Mouse (Mus musculus) heart, embryonic 14.5 days (tissue): ENCODE results near the gene Rere. TPM values are rescaled to one million over a fixed set of nuclear protein-coding genes. Genes with fewer than 3 reads are reported as not detected.

Experiments used
- ATAC-seq: fragments of 200-750 bp; cut with Nextera tagmentation; 2 replicates; pipeline ENCODE4 v1.8.0; 2017; ENCODE audit warnings: low read depth, moderate TSS enrichment; ENCODE audit not compliant: insufficient number of reproducible peaks, insufficient read depth, low FRiP score
- H3K27ac ChIP-seq, 2 experiments: fragments of 200-500 bp in 1 of 2; fragments of 300-500 bp in 1 of 2; sonication (generic) in 1 of 2; replicated peaks in 1 of 2; 2 replicates each; pipeline ENCODE4 v1.5.1; 2012 to 2014; ENCODE audit warnings: low read depth in 2 of 2, low read length in 2 of 2, control low read depth in 1 of 2, mild to moderate bottlenecking in 1 of 2, mixed read lengths in 1 of 2; ENCODE audit not compliant: control insufficient read depth in 1 of 2, insufficient read depth in 1 of 2
- H3K27me3 ChIP-seq: fragments of 300-500 bp; sonication (generic); 2 replicates; pipeline ENCODE4 v1.6.1; 2014; ENCODE audit warnings: mild to moderate bottlenecking, low read length, control low read depth; ENCODE audit not compliant: control insufficient read depth, insufficient read depth
- H3K36me3 ChIP-seq: fragments of 300-500 bp; sonication (generic); 2 replicates; pipeline ENCODE4 v1.6.1; 2014; ENCODE audit warnings: mild to moderate bottlenecking, control low read depth, low read length, mixed read lengths; ENCODE audit not compliant: control insufficient read depth, insufficient read depth
- H3K4me1 ChIP-seq, 2 experiments: fragments of 200-500 bp in 1 of 2; fragments of 300-500 bp in 1 of 2; sonication (generic) in 1 of 2; 2 replicates each; pipeline ENCODE4 v1.6.1; 2012 to 2014; ENCODE audit warnings: low read length in 2 of 2, control low read depth in 1 of 2, mixed read lengths in 1 of 2; ENCODE audit not compliant: control insufficient read depth in 2 of 2, insufficient read depth in 2 of 2
- H3K4me2 ChIP-seq: fragments of 300-500 bp; sonication (generic); 2 replicates; pipeline ENCODE4 v1.6.1; 2014; ENCODE audit warnings: mild to moderate bottlenecking, low read length
- H3K4me3 ChIP-seq, 2 experiments: fragments of 200-500 bp in 1 of 2; fragments of 300-500 bp in 1 of 2; sonication (generic) in 1 of 2; 2 replicates each; pipeline ENCODE4 v1.5.1; 2012 to 2014; ENCODE audit warnings: low read length in 2 of 2, mild to moderate bottlenecking in 2 of 2, control low read depth in 1 of 2, low read depth in 1 of 2, moderate library complexity in 1 of 2; ENCODE audit not compliant: control insufficient read depth in 1 of 2, insufficient read depth in 1 of 2
- H3K9ac ChIP-seq: fragments of 300-500 bp; sonication (generic); 2 replicates; pipeline ENCODE4 v1.6.1; 2014; ENCODE audit warnings: mild to moderate bottlenecking, low read length
- H3K9me3 ChIP-seq: fragments of 300-500 bp; sonication (generic); 2 replicates; pipeline ENCODE4 v1.6.1; 2016; ENCODE audit warnings: low read length, control low read depth; ENCODE audit not compliant: control insufficient read depth
- WGBS: fragments of 180-500 bp; shearing (Covaris S2); extraction: QIAGEN DNeasy Blood & Tissue Kit; methylation state at CpG from one replicate; pipeline ENCODE4 v1.1.7; 2014; 5-methylcytosine and 5-hydroxymethylcytosine counted together
- polyA plus RNA-seq: library from polyadenylated mRNA; unstranded; fragments of >200 nt; fragmentation: Nextera tagmentation; extraction: Ambion mirVana; gene quantifications from 2 replicates; pipeline ENCODE4 v1.2.1, GENCODE M21; 2014

Gene Rere
- polyA plus RNA-seq, 1 experiment from 2014 or later: 28.5 TPM

- H3K36me3 ChIP-seq: peaks cover 10% of the 10 kb centered on the region
- no peak overlapping the region for H3K4me2 ChIP-seq
- no peak overlapping the region for H3K4me3 ChIP-seq
- ATAC-seq: no peak
- H3K27me3 ChIP-seq: no peaks in the 10 kb centered on the region
- no peaks in the 10 kb centered on the region for H3K9me3 ChIP-seq
- 0 out of 4 replicates have a peak overlapping the region, but pooled peaks of 1 of the 2 experiments have one; percentile 0 for H3K27ac ChIP-seq
- 0 out of 4 replicates have a peak, but pooled peaks cover 0 to 3% of the 10 kb centered on the region in 2 experiments for H3K4me1 ChIP-seq
- H3K9ac ChIP-seq: no peak overlapping the region
- 42% methylated on average over 2 of the region's 2 CpGs for WGBS
Observed at GRCm38 (mm10) chr4:150516201-150516600, 234.8 kb downstream of the Rere start.

DNA sequence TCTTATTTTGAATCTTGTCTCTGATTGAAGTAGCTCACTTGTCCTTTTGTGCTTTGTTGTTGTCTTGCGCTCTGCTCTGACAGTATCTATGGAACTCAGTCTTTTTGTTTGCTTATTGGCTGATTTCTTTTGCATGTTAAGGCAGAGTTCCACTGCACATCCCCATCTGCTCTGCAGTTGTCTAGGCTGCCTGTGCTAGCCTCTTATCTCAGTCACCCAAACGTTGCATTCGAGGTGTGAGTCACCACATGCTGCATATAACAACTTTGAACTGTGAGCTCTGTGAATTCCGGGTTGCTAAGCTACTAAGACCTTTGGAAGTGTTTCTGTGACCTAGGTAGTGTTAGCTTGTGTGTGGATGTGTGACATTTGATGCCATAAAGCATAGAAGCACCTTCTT is 235.9 kb downstream of the Rere start:
- H3K9ac ChIP-seq: no peak overlapping the region
- no peak overlapping the region for H3K4me2 ChIP-seq
- peak overlapping the region in 1 of 2 experiments; percentile 2; a peak in 2 of 4 replicates for H3K27ac ChIP-seq

DNA sequence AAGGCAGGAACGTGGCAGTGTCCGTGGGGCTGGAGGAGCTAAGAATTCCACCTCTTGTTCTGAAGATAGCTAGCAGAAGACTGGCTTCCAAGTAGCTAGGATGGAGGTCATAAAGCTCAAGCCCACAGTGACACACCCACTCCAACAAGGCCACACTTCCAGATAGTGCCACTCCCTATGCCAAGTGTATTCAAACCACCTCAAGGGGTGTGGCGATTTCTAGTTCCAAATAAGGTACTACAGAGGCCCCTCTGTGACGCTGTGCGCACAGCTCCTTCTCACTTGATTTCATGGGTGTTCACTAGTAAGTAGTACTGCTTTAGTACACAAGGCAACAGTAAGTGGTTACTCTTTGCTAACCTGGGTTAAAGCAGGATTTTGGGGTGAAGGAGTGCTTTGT is 237.4 kb downstream of the Rere start:
- no peak for ATAC-seq
- Histone ChIP-seq H3K4me2 (no peak overlapping the region), H3K27ac (no peak overlapping the region), H3K36me3 (peaks cover 12% of the 10 kb centered on the region), H3K9me3 (no peaks in the 10 kb centered on the region), H3K27me3 (no peaks in the 10 kb centered on the region), H3K4me3 (no peak overlapping the region), H3K4me1 (0 out of 4 replicates have a peak, but pooled peaks cover 0 to 3% of the 10 kb centered on the region in 2 experiments), H3K9ac (no peak overlapping the region)
- WGBS: 72% methylated on average over 5 of the region's 5 CpGs

More for the DNA sequence above, 235.9 kb downstream of the Rere start:
- 17% methylated on average over 4 of the region's 4 CpGs for WGBS
- Histone ChIP-seq H3K4me3 (no peak overlapping the region), H3K27me3 (no peaks in the 10 kb centered on the region), H3K4me1 (0 out of 4 replicates have a peak, but pooled peaks cover 0 to 3% of the 10 kb centered on the region in 2 experiments), H3K36me3 (peaks cover under 1% of the 10 kb centered on the region; the same call in 1 of the 2 replicates), H3K9me3 (no peaks in the 10 kb centered on the region)
- no peak for ATAC-seq

DNA sequence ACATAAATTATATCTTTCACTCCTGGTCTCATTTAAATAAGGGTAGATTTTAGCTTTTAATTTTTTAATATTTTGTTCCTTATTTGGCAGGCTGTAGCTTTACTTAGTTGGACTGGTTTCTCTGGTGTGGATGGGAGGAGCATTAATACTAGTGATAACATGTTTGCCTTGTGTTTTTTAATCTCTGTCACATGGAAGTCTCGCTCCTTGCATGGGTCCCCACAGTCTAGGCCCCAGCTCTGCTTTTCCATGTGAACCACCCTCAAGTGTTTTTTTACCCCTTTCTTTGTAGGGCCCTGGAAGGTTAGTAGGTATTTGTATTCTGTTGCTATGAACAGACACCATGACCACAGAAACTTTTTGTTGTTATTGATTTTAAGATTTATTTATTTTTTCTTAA is 238.6 kb downstream of the Rere start:
- Histone ChIP-seq H3K4me1 (0 out of 4 replicates have a peak, but pooled peaks cover 0 to 3% of the 10 kb centered on the region in 2 experiments), H3K36me3 (peaks cover 18% of the 10 kb centered on the region), H3K27ac (no peak overlapping the region), H3K4me3 (no peak overlapping the region), H3K4me2 (no peak overlapping the region), H3K27me3 (no peaks in the 10 kb centered on the region), H3K9me3 (no peaks in the 10 kb centered on the region), H3K9ac (no peak overlapping the region)
- ATAC-seq: no peak
- 67% methylated on average over 1 of the region's 1 CpGs for WGBS

- Histone ChIP-seq H3K9me3 (no peaks in the 10 kb centered on the region), H3K4me3 (no peak overlapping the region), H3K4me2 (no peak overlapping the region), H3K27me3 (no peaks in the 10 kb centered on the region), H3K36me3 (peaks cover 18% of the 10 kb centered on the region), H3K27ac (no peak overlapping the region), H3K9ac (no peak overlapping the region), H3K4me1 (0 out of 4 replicates have a peak, but pooled peaks cover 0 to 1% of the 10 kb centered on the region in 2 experiments)
- ATAC-seq: no peak
- 68% methylated on average over 5 of the region's 5 CpGs for WGBS
Observed at GRCm38 (mm10) chr4:150522425-150522824, 241.0 kb downstream of the Rere start.

GRCm38 (mm10) chr4:150523351-150523750 is 241.9 kb downstream of the Rere start:
- Histone ChIP-seq H3K36me3 (peaks cover 18% of the 10 kb centered on the region), H3K9ac (no peak overlapping the region), H3K4me3 (no peak overlapping the region), H3K4me1 (no peaks in the 10 kb centered on the region), H3K27ac (no peak overlapping the region), H3K4me2 (no peak overlapping the region), H3K27me3 (no peaks in the 10 kb centered on the region), H3K9me3 (no peaks in the 10 kb centered on the region)
- no peak for ATAC-seq

DNA sequence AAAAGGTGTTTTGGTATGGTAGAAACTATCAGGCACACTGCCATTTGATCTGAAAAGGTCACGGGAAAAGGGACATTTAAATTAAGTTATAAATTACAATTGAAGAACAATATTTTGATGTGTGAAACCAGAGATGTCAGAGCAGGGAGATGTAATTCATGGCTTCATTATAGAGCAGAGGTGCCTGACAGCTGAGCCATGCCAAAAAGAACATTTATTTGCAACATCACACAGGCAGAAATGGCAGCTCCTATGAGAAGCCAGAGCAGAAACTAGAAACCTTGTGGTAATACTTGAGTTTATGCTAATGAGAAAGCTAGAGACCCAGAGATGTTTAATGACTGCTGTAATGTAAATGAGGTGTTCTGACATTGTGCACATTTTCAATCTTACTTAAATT is 244.8 kb downstream of the Rere start:
- no peaks in the 10 kb centered on the region for H3K9me3 ChIP-seq
- no peak overlapping the region for H3K27ac ChIP-seq
- ATAC-seq: no peak
- no peaks in the 10 kb centered on the region for H3K27me3 ChIP-seq
- H3K4me2 ChIP-seq: no peak overlapping the region
- no peak overlapping the region for H3K4me3 ChIP-seq
- 81% methylated on average over 1 of the region's 1 CpGs for WGBS
- peaks cover 29% of the 10 kb centered on the region for H3K36me3 ChIP-seq
- no peaks in the 10 kb centered on the region for H3K4me1 ChIP-seq
- H3K9ac ChIP-seq: no peak overlapping the region

DNA sequence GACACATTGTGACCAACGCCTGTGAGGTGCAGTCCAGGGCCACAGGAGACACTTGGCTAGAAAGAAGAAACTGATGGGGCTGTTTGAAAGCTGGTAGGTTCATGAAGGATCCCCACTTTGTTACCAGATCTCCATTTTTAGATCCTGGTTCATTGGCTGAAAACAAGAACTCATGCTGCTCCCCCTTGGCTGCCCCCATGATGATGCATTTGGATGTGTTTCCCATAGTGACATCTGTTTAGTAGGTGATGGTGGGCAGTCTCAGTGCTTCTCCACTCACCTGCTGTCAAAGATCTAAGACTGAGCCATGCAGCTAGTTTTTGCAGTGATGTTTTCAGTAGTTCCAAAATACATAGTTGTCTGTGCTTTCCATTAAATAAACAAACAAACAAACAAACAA is 247.0 kb downstream of the Rere start:
- no peak for ATAC-seq
- no peaks in the 10 kb centered on the region for H3K27me3 ChIP-seq
- no peaks in the 10 kb centered on the region for H3K4me1 ChIP-seq
- H3K4me3 ChIP-seq: no peak overlapping the region
- H3K4me2 ChIP-seq: no peak overlapping the region
- peaks cover 21% of the 10 kb centered on the region for H3K36me3 ChIP-seq
- no peaks in the 10 kb centered on the region for H3K9me3 ChIP-seq
- 91% methylated on average over 1 of the region's 1 CpGs for WGBS
- H3K27ac ChIP-seq: no peak overlapping the region
- no peak overlapping the region for H3K9ac ChIP-seq
